Mouse (Mus musculus) spleen, adult 2 months (tissue): ENCODE data around the gene Zmiz1. TPM values are rescaled to one million over a fixed set of nuclear protein-coding genes. Genes with fewer than 3 reads are reported as not detected.
A peak's percentile ranks its signal among the peaks of the same experiment; 100 is the strongest.

Experiments
- DNase-seq, 2 experiments: peaks; one replicate each; pipeline versions ENCODE4 v3.0.0 to v3.0.0-alpha.2; 2012 to 2021; ENCODE audit warnings: low spot score in 2 of 2, low read depth in 1 of 2
- H3K27ac ChIP-seq: fragments of 200-500 bp; 2 replicates; pipeline ENCODE4 v1.5.1; 2012; ENCODE audit warnings: low read length, inconsistent platforms; ENCODE audit not compliant: insufficient read depth
- H3K27me3 ChIP-seq: fragments of 200-500 bp; 2 replicates; pipeline ENCODE4 v1.6.1; 2012; ENCODE audit warnings: mild to moderate bottlenecking, moderate library complexity, low read length, inconsistent platforms; ENCODE audit not compliant: control insufficient read depth, insufficient read depth
- H3K36me3 ChIP-seq: fragments of 200-500 bp; 2 replicates; pipeline ENCODE4 v1.6.1; 2012; ENCODE audit warnings: mild to moderate bottlenecking, low read length, inconsistent platforms; ENCODE audit not compliant: control insufficient read depth, insufficient read depth
- H3K4me1 ChIP-seq: fragments of 200-500 bp; 2 replicates; pipeline ENCODE4 v1.6.1; 2011; ENCODE audit warnings: inconsistent platforms; ENCODE audit not compliant: control insufficient read depth, insufficient read depth, insufficient read length
- H3K4me3 ChIP-seq: fragments of 200-500 bp; 2 replicates; pipeline ENCODE4 v1.5.1; 2011; ENCODE audit warnings: mild to moderate bottlenecking, inconsistent platforms; ENCODE audit not compliant: insufficient read depth, insufficient read length; ENCODE audit errors: extremely low read depth
- CTCF ChIP-seq: fragments of 200-500 bp; IDR thresholded peaks from 2 replicates; pipeline ENCODE4 v1.5.1; 2011; ENCODE audit warnings: mild to moderate bottlenecking, inconsistent platforms; ENCODE audit not compliant: insufficient read depth, insufficient read length, insufficient replicate concordance; ENCODE audit errors: extremely low read depth
- POLR2A ChIP-seq: fragments of 200-500 bp; IDR thresholded peaks from 2 replicates; pipeline ENCODE4 v1.6.1; 2011; ENCODE audit warnings: low read depth, low read length, inconsistent platforms
- WGBS: fragments of 180-500 bp; shearing (Covaris S2); methylation state at CpG from one replicate; pipeline ENCODE4 v1.1.7; 2018; 5-methylcytosine and 5-hydroxymethylcytosine counted together
- polyA plus RNA-seq: library from polyadenylated mRNA; depleted of rRNA; stranded (reverse); fragments of >200 nt; gene quantifications from 2 replicates; pipeline ENCODE4 v1.2.3, GENCODE M21; 2012

Zmiz1 gene
- polyA plus RNA-seq, 1 experiment = 48.5 TPM

- H3K27ac ChIP-seq = peak overlapping the region; percentile 93
- WGBS = 9% methylated on average over 6 of the region's 6 CpGs
- no peak for TF ChIP-seq CTCF
- TF ChIP-seq POLR2A = no peak
- no peaks in the 10 kb centered on the region for H3K27me3 ChIP-seq
- no peak overlapping the region for H3K4me3 ChIP-seq
- DNase-seq = peak; percentile 60 to 78
- H3K4me1 ChIP-seq = peaks cover 83% of the 10 kb centered on the region
- no peaks in the 10 kb centered on the region for H3K36me3 ChIP-seq
Measured at GRCm38 (mm10) chr14:25472981-25473649, 14.1 kb downstream of the Zmiz1 start.

GRCm38 (mm10) chr14:25474017-25474416 is 15.0 kb downstream of the Zmiz1 start:
- TF ChIP-seq POLR2A (no peak), CTCF (no peak)
- Histone ChIP-seq H3K4me1 (peaks cover 81% of the 10 kb centered on the region), H3K4me3 (no peak overlapping the region), H3K27me3 (no peaks in the 10 kb centered on the region), H3K36me3 (no peaks in the 10 kb centered on the region), H3K27ac (peak overlapping the region; percentile 93)
- no peak for DNase-seq
- 52% methylated on average over 5 of the region's 5 CpGs for WGBS

- peak in 1 of 2 experiments; percentile 49 for DNase-seq
- H3K27ac ChIP-seq = peak overlapping the region; percentile 93
- H3K36me3 ChIP-seq = no peaks in the 10 kb centered on the region
- no peak for TF ChIP-seq CTCF
- no peak; the same call in 1 of the 2 replicates for TF ChIP-seq POLR2A
- 7% methylated on average over 6 of the region's 6 CpGs for WGBS
- H3K4me1 ChIP-seq = peaks cover 79% of the 10 kb centered on the region
- no peak overlapping the region for H3K4me3 ChIP-seq
- H3K27me3 ChIP-seq = no peaks in the 10 kb centered on the region
Measured at GRCm38 (mm10) chr14:25474732-25475131, 15.7 kb downstream of the Zmiz1 start.

- 52% methylated on average over 9 of the region's 9 CpGs for WGBS
- no peak for DNase-seq
- H3K27ac ChIP-seq = peak overlapping the region; percentile 4; the same call in 1 of the 2 replicates
Measured at GRCm38 (mm10) chr14:25476048-25476447, 17.1 kb downstream of the Zmiz1 start.

GRCm38 (mm10) chr14:25476453-25476852 is 17.5 kb downstream of the Zmiz1 start:
- no peaks in the 10 kb centered on the region for H3K36me3 ChIP-seq
- TF ChIP-seq POLR2A (no peak), CTCF (no peak)
- peaks cover 81% of the 10 kb centered on the region for H3K4me1 ChIP-seq
- 70% methylated on average over 3 of the region's 3 CpGs for WGBS
- no peak overlapping the region for H3K4me3 ChIP-seq
- no peaks in the 10 kb centered on the region for H3K27me3 ChIP-seq
- no peak for DNase-seq
- H3K27ac ChIP-seq = no peak overlapping the region; the same call in 1 of the 2 replicates

More at GRCm38 (mm10) chr14:25476048-25476447, 17.1 kb downstream of the Zmiz1 start:
- Histone ChIP-seq H3K27me3 (no peaks in the 10 kb centered on the region), H3K4me1 (peaks cover 81% of the 10 kb centered on the region), H3K4me3 (no peak overlapping the region), H3K36me3 (no peaks in the 10 kb centered on the region)
- TF ChIP-seq POLR2A (no peak), CTCF (no peak)

- Histone ChIP-seq H3K27me3 (no peaks in the 10 kb centered on the region), H3K4me3 (no peak overlapping the region), H3K36me3 (no peaks in the 10 kb centered on the region), H3K4me1 (peaks cover 81% of the 10 kb centered on the region), H3K27ac (no peak overlapping the region)
- 75% methylated on average over 7 of the region's 7 CpGs for WGBS
- no peak for TF ChIP-seq CTCF
- TF ChIP-seq POLR2A = no peak
- no peak for DNase-seq
Measured at GRCm38 (mm10) chr14:25477268-25477667, 18.3 kb downstream of the Zmiz1 start.

GRCm38 (mm10) chr14:25478257-25478656 is 19.3 kb downstream of the Zmiz1 start:
- TF ChIP-seq CTCF (no peak), POLR2A (no peak)
- H3K4me3 ChIP-seq = no peak overlapping the region
- no peaks in the 10 kb centered on the region for H3K27me3 ChIP-seq
- H3K27ac ChIP-seq = no peak overlapping the region
- 57% methylated on average over 5 of the region's 5 CpGs for WGBS
- H3K4me1 ChIP-seq = peaks cover 79% of the 10 kb centered on the region
- no peak for DNase-seq
- no peaks in the 10 kb centered on the region for H3K36me3 ChIP-seq
